Mouse (Mus musculus) lung, embryonic 14.5 days (tissue): ENCODE measurements around the gene Slit1. TPM values are rescaled to one million over a fixed set of nuclear protein-coding genes. Genes with fewer than 3 reads are reported as not detected.

Experiments
- ATAC-seq: fragments of 200-750 bp; cut with Nextera tagmentation; 2 replicates; pipeline ENCODE4 v1.8.0; 2017; ENCODE audit warnings: mild to moderate bottlenecking, moderate TSS enrichment, moderate library complexity; ENCODE audit not compliant: insufficient read depth
- DNase-seq: peaks from one replicate; pipeline ENCODE4 v3.0.0-alpha.2; 2015
- H3K27ac ChIP-seq: fragments of 300-500 bp; sonication (generic); 2 replicates; pipeline ENCODE4 v1.5.1; 2014; ENCODE audit warnings: low read depth, mild to moderate bottlenecking, moderate library complexity
- H3K27me3 ChIP-seq: fragments of 300-500 bp; sonication (generic); 2 replicates; pipeline ENCODE4 v1.6.1; 2014; ENCODE audit warnings: low read length, control low read depth; ENCODE audit not compliant: insufficient read depth
- H3K36me3 ChIP-seq: fragments of 300-500 bp; sonication (generic); 2 replicates; pipeline ENCODE4 v1.6.1; 2014; ENCODE audit warnings: control low read depth; ENCODE audit not compliant: insufficient read depth
- H3K4me1 ChIP-seq: fragments of 300-500 bp; sonication (generic); 2 replicates; pipeline ENCODE4 v1.6.1; 2014; ENCODE audit warnings: antibody characterized with exemption, control low read depth; ENCODE audit not compliant: insufficient read depth
- H3K4me2 ChIP-seq: fragments of 300-500 bp; sonication (generic); 2 replicates; pipeline ENCODE4 v1.6.1; 2014; ENCODE audit warnings: mild to moderate bottlenecking
- H3K4me3 ChIP-seq: fragments of 300-500 bp; sonication (generic); 2 replicates; pipeline ENCODE4 v1.5.1; 2014; ENCODE audit warnings: low read depth, low read length
- H3K9ac ChIP-seq: fragments of 300-500 bp; sonication (generic); 2 replicates; pipeline ENCODE4 v1.6.1; 2014
- H3K9me3 ChIP-seq: fragments of 300-500 bp; sonication (generic); 2 replicates; pipeline ENCODE4 v1.6.1; 2016; ENCODE audit warnings: low read depth, low read length, control low read depth
- CTCF ChIP-seq: IDR thresholded peaks from 2 replicates; pipeline ENCODE4 v1.5.1; 2016; ENCODE audit warnings: antibody characterized with exemption, low read depth
- WGBS: fragments of 180-500 bp; shearing (Covaris S2); extraction: QIAGEN DNeasy Blood & Tissue Kit; methylation state at CpG from one replicate; pipeline ENCODE4 v1.1.7; 2014; 5-methylcytosine and 5-hydroxymethylcytosine counted together
- polyA plus RNA-seq: library from polyadenylated mRNA; unstranded; fragments of >200 nt; fragmentation: Nextera tagmentation; extraction: Ambion mirVana; gene quantifications from 2 replicates; pipeline ENCODE4 v1.2.1, GENCODE M21; 2014

Slit1 gene
- polyA plus RNA-seq, 1 experiment from 2014 or later: 0.24 TPM

DNA sequence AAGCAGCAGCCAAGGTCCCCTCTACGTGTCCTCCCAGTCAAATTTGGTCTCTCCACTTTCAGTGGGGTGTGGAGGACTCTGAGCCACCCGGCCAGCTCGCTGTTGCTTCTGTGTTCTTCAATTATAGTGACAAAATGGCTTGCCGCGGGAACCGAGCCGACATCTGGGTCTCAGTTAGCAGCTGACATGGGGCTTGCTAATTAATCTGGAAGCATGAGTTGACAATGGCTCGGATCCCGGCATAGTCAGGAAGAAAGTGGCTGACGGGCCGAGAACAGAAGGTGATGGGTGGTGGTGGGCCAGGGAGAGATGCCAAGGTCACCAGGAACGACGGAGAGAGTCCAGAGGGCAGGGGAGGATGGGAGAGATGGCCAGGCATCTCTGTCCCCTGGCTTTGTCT lies 55.2 kb downstream of the Slit1 start:
- DNase-seq: no peak
- no peak for TF ChIP-seq CTCF
- no peak overlapping the region for H3K4me3 ChIP-seq
- H3K27me3 ChIP-seq: no peaks in the 10 kb centered on the region
- no peaks in the 10 kb centered on the region for H3K36me3 ChIP-seq
- no peak overlapping the region for H3K4me2 ChIP-seq
- H3K4me1 ChIP-seq: no peaks in the 10 kb centered on the region
- WGBS: 47% methylated on average over 13 of the region's 13 CpGs
- no peak for ATAC-seq
- H3K27ac ChIP-seq: no peak overlapping the region
- no peak overlapping the region for H3K9ac ChIP-seq
- H3K9me3 ChIP-seq: no peaks in the 10 kb centered on the region

- H3K9me3 ChIP-seq: no peaks in the 10 kb centered on the region
- ATAC-seq: no peak
- no peaks in the 10 kb centered on the region for H3K36me3 ChIP-seq
- no peak overlapping the region for H3K27ac ChIP-seq
- no peak for TF ChIP-seq CTCF
- no peak overlapping the region for H3K9ac ChIP-seq
- H3K27me3 ChIP-seq: no peaks in the 10 kb centered on the region
- WGBS: 68% methylated on average over 8 of the region's 8 CpGs
- DNase-seq: no peak
- H3K4me2 ChIP-seq: no peak overlapping the region
- H3K4me1 ChIP-seq: no peaks in the 10 kb centered on the region
- no peak overlapping the region for H3K4me3 ChIP-seq
These were observed 55.6 kb downstream of the Slit1 start for GRCm38 (mm10) chr19:41687836-41688235.

- H3K4me1 ChIP-seq: no peaks in the 10 kb centered on the region
- no peak overlapping the region for H3K4me3 ChIP-seq
- no peaks in the 10 kb centered on the region for H3K9me3 ChIP-seq
- no peak for ATAC-seq
- no peak overlapping the region for H3K27ac ChIP-seq
- WGBS: 93% methylated on average over 2 of the region's 2 CpGs
- H3K4me2 ChIP-seq: no peak overlapping the region
- H3K9ac ChIP-seq: no peak overlapping the region
- TF ChIP-seq CTCF: 0 out of 2 replicates have a peak, but pooled peaks have one; percentile 18
- DNase-seq: no peak
- no peaks in the 10 kb centered on the region for H3K36me3 ChIP-seq
- no peaks in the 10 kb centered on the region for H3K27me3 ChIP-seq
These were observed 57.3 kb downstream of the Slit1 start for GRCm38 (mm10) chr19:41686194-41686593.

- no peak for ATAC-seq
- Histone ChIP-seq H3K36me3 (no peaks in the 10 kb centered on the region), H3K9me3 (no peaks in the 10 kb centered on the region), H3K9ac (no peak overlapping the region), H3K4me2 (no peak overlapping the region), H3K4me3 (no peak overlapping the region), H3K4me1 (no peaks in the 10 kb centered on the region), H3K27me3 (no peaks in the 10 kb centered on the region), H3K27ac (no peak overlapping the region)
- WGBS: 72% methylated on average over 13 of the region's 13 CpGs
- DNase-seq: no peak
- TF ChIP-seq CTCF: no peak
These were observed 57.9 kb downstream of the Slit1 start for GRCm38 (mm10) chr19:41685453-41686086.

DNA sequence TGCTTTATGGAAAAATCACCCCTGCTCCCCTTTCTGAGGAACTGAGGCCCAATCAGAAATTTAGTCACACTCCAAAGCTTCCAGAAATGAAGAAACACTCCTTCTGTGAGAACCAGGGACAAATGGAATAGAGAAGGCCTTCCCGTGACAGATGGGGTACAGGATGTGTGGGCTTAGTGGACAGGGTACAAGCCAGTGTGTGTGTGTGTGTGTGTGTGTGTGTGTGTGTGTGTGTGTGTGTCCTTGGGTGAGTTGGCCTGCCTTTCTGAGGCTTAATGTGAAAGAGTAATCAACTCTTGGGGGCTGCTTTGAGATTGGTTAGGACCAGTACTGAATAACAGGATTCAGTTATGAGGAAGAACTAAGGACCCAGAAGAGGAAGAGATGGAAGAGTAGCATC lies 58.6 kb downstream of the Slit1 start:
- no peak for TF ChIP-seq CTCF
- H3K27me3 ChIP-seq: no peaks in the 10 kb centered on the region
- DNase-seq: no peak
- WGBS: 76% methylated on average over 1 of the region's 1 CpGs
- ATAC-seq: no peak
- H3K4me1 ChIP-seq: no peaks in the 10 kb centered on the region
- no peaks in the 10 kb centered on the region for H3K9me3 ChIP-seq
- no peak overlapping the region for H3K9ac ChIP-seq
- no peak overlapping the region for H3K4me2 ChIP-seq
- H3K36me3 ChIP-seq: no peaks in the 10 kb centered on the region
- no peak overlapping the region for H3K4me3 ChIP-seq
- H3K27ac ChIP-seq: no peak overlapping the region

- no peak overlapping the region for H3K4me2 ChIP-seq
- no peaks in the 10 kb centered on the region for H3K9me3 ChIP-seq
- H3K27ac ChIP-seq: no peak overlapping the region
- no peak for TF ChIP-seq CTCF
- H3K27me3 ChIP-seq: no peaks in the 10 kb centered on the region
- H3K36me3 ChIP-seq: no peaks in the 10 kb centered on the region
- no peaks in the 10 kb centered on the region for H3K4me1 ChIP-seq
- DNase-seq (no peak), ATAC-seq (no peak)
- 55% methylated on average over 1 of the region's 1 CpGs for WGBS
- H3K9ac ChIP-seq: no peak overlapping the region
- H3K4me3 ChIP-seq: no peak overlapping the region
These were observed 59.5 kb downstream of the Slit1 start for GRCm38 (mm10) chr19:41683951-41684350.

GRCm38 (mm10) chr19:41680267-41680666 lies 63.2 kb downstream of the Slit1 start:
- DNase-seq (no peak), ATAC-seq (no peak)
- no peak overlapping the region for H3K27ac ChIP-seq
- no peaks in the 10 kb centered on the region for H3K36me3 ChIP-seq
- no peaks in the 10 kb centered on the region for H3K4me1 ChIP-seq
- 60% methylated on average over 1 of the region's 1 CpGs for WGBS
- no peak overlapping the region for H3K9ac ChIP-seq
- no peaks in the 10 kb centered on the region for H3K9me3 ChIP-seq
- H3K27me3 ChIP-seq: no peaks in the 10 kb centered on the region
- no peak overlapping the region for H3K4me3 ChIP-seq
- H3K4me2 ChIP-seq: no peak overlapping the region
- TF ChIP-seq CTCF: no peak
